Mouse (Mus musculus) neural tube, embryonic 14.5 days (tissue): ENCODE results near the gene Esyt3. TPM values are rescaled to one million over a fixed set of nuclear protein-coding genes. Genes with fewer than 3 reads are reported as not detected.

Source experiments
- ATAC-seq: fragments of 200-750 bp; cut with Nextera tagmentation; 2 replicates; pipeline ENCODE4 v1.8.0; 2017; ENCODE audit warnings: low read depth, mild to moderate bottlenecking, moderate TSS enrichment, moderate library complexity
- H3K27ac ChIP-seq: fragments of 300-500 bp; sonication (generic); 2 replicates; pipeline ENCODE4 v1.5.1; 2014; ENCODE audit warnings: low read depth, mild to moderate bottlenecking, control low read depth, low read length, moderate library complexity, mixed read lengths
- H3K27me3 ChIP-seq: fragments of 300-500 bp; sonication (generic); 2 replicates; pipeline ENCODE4 v1.6.1; 2014; ENCODE audit warnings: low read length; ENCODE audit not compliant: control insufficient read depth, insufficient read depth
- H3K36me3 ChIP-seq: fragments of 300-500 bp; sonication (generic); 2 replicates; pipeline ENCODE4 v1.6.1; 2014; ENCODE audit warnings: low read length, mixed read lengths; ENCODE audit not compliant: control insufficient read depth, insufficient read depth
- H3K4me1 ChIP-seq: fragments of 300-500 bp; sonication (generic); 2 replicates; pipeline ENCODE4 v1.6.1; 2014; ENCODE audit warnings: low read length; ENCODE audit not compliant: control insufficient read depth, insufficient read depth
- H3K4me2 ChIP-seq: fragments of 300-500 bp; sonication (generic); 2 replicates; pipeline ENCODE4 v1.6.1; 2014; ENCODE audit warnings: mild to moderate bottlenecking, low read depth, low read length, control low read depth
- H3K4me3 ChIP-seq: fragments of 300-500 bp; sonication (generic); 2 replicates; pipeline ENCODE4 v1.5.1; 2014; ENCODE audit warnings: low read depth, low read length, control low read depth, mixed read lengths
- H3K9ac ChIP-seq: fragments of 300-500 bp; sonication (generic); replicated peaks from 2 replicates; pipeline ENCODE4 v1.6.1; 2014; ENCODE audit warnings: low read depth, mild to moderate bottlenecking, control low read depth, low read length, mixed read lengths
- H3K9me3 ChIP-seq: fragments of 300-500 bp; sonication (generic); 2 replicates; pipeline ENCODE4 v1.6.1; 2016; ENCODE audit warnings: low read length; ENCODE audit not compliant: control insufficient read depth
- WGBS: fragments of 180-500 bp; shearing (Covaris S2); extraction: QIAGEN DNeasy Blood & Tissue Kit; methylation state at CpG from one replicate; pipeline ENCODE4 v1.1.7; 2014; 5-methylcytosine and 5-hydroxymethylcytosine counted together
- polyA plus RNA-seq: library from polyadenylated mRNA; unstranded; fragments of >200 nt; fragmentation: Nextera tagmentation; extraction: Ambion mirVana; gene quantifications from 2 replicates; pipeline ENCODE4 v1.2.1, GENCODE M21; 2014

Gene Esyt3
- polyA plus RNA-seq, 1 experiment from 2014 or later = 0.46 TPM

- 78% methylated on average over 12 of the region's 12 CpGs for WGBS
Measured at GRCm38 (mm10) chr9:99340126-99340525, 18.2 kb downstream of the Esyt3 start.

GRCm38 (mm10) chr9:99339182-99339581 is 19.2 kb downstream of the Esyt3 start:
- ATAC-seq = no peak
- H3K9me3 ChIP-seq = no peaks in the 10 kb centered on the region
- H3K4me3 ChIP-seq = no peak overlapping the region
- no peaks in the 10 kb centered on the region for H3K4me1 ChIP-seq
- 92% methylated on average over 1 of the region's 1 CpGs for WGBS
- H3K4me2 ChIP-seq = no peak overlapping the region
- H3K9ac ChIP-seq = no peak overlapping the region
- no peak overlapping the region for H3K27ac ChIP-seq
- H3K36me3 ChIP-seq = no peaks in the 10 kb centered on the region
- H3K27me3 ChIP-seq = no peaks in the 10 kb centered on the region

More at GRCm38 (mm10) chr9:99340126-99340525, 18.2 kb downstream of the Esyt3 start:
- Histone ChIP-seq H3K36me3 (no peaks in the 10 kb centered on the region), H3K27ac (no peak overlapping the region), H3K9me3 (no peaks in the 10 kb centered on the region), H3K4me2 (no peak overlapping the region), H3K9ac (no peak overlapping the region), H3K4me1 (no peaks in the 10 kb centered on the region), H3K27me3 (no peaks in the 10 kb centered on the region), H3K4me3 (no peak overlapping the region)
- ATAC-seq = no peak

- no peaks in the 10 kb centered on the region for H3K9me3 ChIP-seq
- no peaks in the 10 kb centered on the region for H3K36me3 ChIP-seq
- H3K4me3 ChIP-seq = no peak overlapping the region
- no peak overlapping the region for H3K27ac ChIP-seq
- 93% methylated on average over 1 of the region's 1 CpGs for WGBS
- H3K4me1 ChIP-seq = no peaks in the 10 kb centered on the region
- no peak overlapping the region for H3K9ac ChIP-seq
- no peak for ATAC-seq
- H3K4me2 ChIP-seq = no peak overlapping the region
- H3K27me3 ChIP-seq = no peaks in the 10 kb centered on the region
Measured at GRCm38 (mm10) chr9:99338293-99338692, 20.1 kb downstream of the Esyt3 start.

GRCm38 (mm10) chr9:99336538-99336937 is 21.8 kb downstream of the Esyt3 start:
- H3K27me3 ChIP-seq = no peaks in the 10 kb centered on the region
- H3K9me3 ChIP-seq = no peaks in the 10 kb centered on the region
- H3K4me3 ChIP-seq = no peak overlapping the region
- no peak overlapping the region for H3K9ac ChIP-seq
- WGBS = 86% methylated on average over 4 of the region's 4 CpGs
- H3K4me1 ChIP-seq = no peaks in the 10 kb centered on the region
- no peak overlapping the region for H3K27ac ChIP-seq
- no peaks in the 10 kb centered on the region for H3K36me3 ChIP-seq
- no peak overlapping the region for H3K4me2 ChIP-seq
- ATAC-seq = no peak

- H3K4me1 ChIP-seq = no peaks in the 10 kb centered on the region
- 41% methylated on average over 4 of the region's 4 CpGs for WGBS
- no peak for ATAC-seq
- H3K27me3 ChIP-seq = no peaks in the 10 kb centered on the region
- H3K9me3 ChIP-seq = no peaks in the 10 kb centered on the region
- H3K4me2 ChIP-seq = no peak overlapping the region
- H3K36me3 ChIP-seq = no peaks in the 10 kb centered on the region
- H3K9ac ChIP-seq = no peak overlapping the region
- H3K4me3 ChIP-seq = no peak overlapping the region
- no peak overlapping the region for H3K27ac ChIP-seq
Measured at GRCm38 (mm10) chr9:99326881-99327280, 31.5 kb downstream of the Esyt3 start.

- no peaks in the 10 kb centered on the region for H3K27me3 ChIP-seq
- H3K27ac ChIP-seq = no peak overlapping the region
- ATAC-seq = no peak
- no peak overlapping the region for H3K9ac ChIP-seq
- H3K4me3 ChIP-seq = no peak overlapping the region
- no peak overlapping the region for H3K4me2 ChIP-seq
- WGBS = 81% methylated on average over 4 of the region's 4 CpGs
- H3K9me3 ChIP-seq = no peaks in the 10 kb centered on the region
- H3K4me1 ChIP-seq = no peaks in the 10 kb centered on the region
- H3K36me3 ChIP-seq = no peaks in the 10 kb centered on the region
Measured at GRCm38 (mm10) chr9:99325961-99326360, 32.4 kb downstream of the Esyt3 start.

- Histone ChIP-seq H3K27ac (no peak overlapping the region), H3K9me3 (no peaks in the 10 kb centered on the region), H3K4me2 (no peak overlapping the region), H3K9ac (no peak overlapping the region), H3K27me3 (no peaks in the 10 kb centered on the region), H3K4me1 (no peaks in the 10 kb centered on the region), H3K4me3 (no peak overlapping the region), H3K36me3 (no peaks in the 10 kb centered on the region)
- 91% methylated on average over 7 of the region's 7 CpGs for WGBS
- ATAC-seq = no peak
Measured at GRCm38 (mm10) chr9:99325208-99325929, 33.0 kb downstream of the Esyt3 start.

GRCm38 (mm10) chr9:99320006-99320405 is 38.4 kb downstream of the Esyt3 start:
- no peak overlapping the region for H3K9ac ChIP-seq
- no peaks in the 10 kb centered on the region for H3K4me1 ChIP-seq
- no peaks in the 10 kb centered on the region for H3K9me3 ChIP-seq
- H3K27me3 ChIP-seq = no peaks in the 10 kb centered on the region
- H3K4me2 ChIP-seq = no peak overlapping the region
- no peak for ATAC-seq
- H3K36me3 ChIP-seq = no peaks in the 10 kb centered on the region
- WGBS = 81% methylated on average over 8 of the region's 8 CpGs
- H3K4me3 ChIP-seq = no peak overlapping the region
- no peak overlapping the region for H3K27ac ChIP-seq

GRCm38 (mm10) chr9:99319343-99319951 is 38.9 kb downstream of the Esyt3 start:
- Histone ChIP-seq H3K4me2 (no peak overlapping the region), H3K4me3 (no peak overlapping the region), H3K36me3 (no peaks in the 10 kb centered on the region), H3K9me3 (no peaks in the 10 kb centered on the region), H3K4me1 (no peaks in the 10 kb centered on the region), H3K9ac (no peak overlapping the region), H3K27me3 (no peaks in the 10 kb centered on the region), H3K27ac (no peak overlapping the region)
- ATAC-seq = peak; percentile 63
- WGBS = 58% methylated on average over 8 of the region's 8 CpGs
